Mouse (Mus musculus): ENCODE measurements around the gene Gsdma2.
"Not testable (repeated sequence)": the region's sequence is repeated elsewhere in the genome, so short reads cannot be mapped to it uniquely, and the experiment has no call there.

The Gsdma2 gene

DNA sequence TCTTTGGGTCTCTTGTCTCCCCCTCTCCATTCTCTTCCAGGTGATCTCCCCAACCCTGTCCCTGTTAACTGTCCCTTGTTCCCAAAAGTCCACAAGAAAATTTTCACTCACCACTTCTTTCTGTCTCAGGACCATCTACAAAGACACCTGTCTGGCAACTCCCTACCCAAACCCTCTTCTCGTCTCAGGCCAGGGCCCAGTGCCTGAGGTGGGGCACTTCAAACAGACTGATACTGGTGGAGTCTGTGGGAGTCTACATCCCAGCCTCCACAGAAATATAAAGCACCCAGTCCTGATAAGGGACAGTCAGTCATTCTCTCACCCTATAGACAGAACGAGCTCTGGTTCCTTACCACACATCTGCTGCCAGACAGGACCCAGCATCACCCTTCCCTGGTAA lies at the start of gene Gsdma2:
Gsdma2 (plus strand) TSS at position 301 of the 400 bp plus-strand sequence.
- no peak for DNase-seq

- peak; percentile 81 for DNase-seq
These were observed 49.2 kb upstream of the Gsdma2 start for GRCm38 (mm10) chr11:98597363-98597762.

GRCm38 (mm10) chr11:98597991-98598390 lies 48.6 kb upstream of the Gsdma2 start, which contains the start of gene Lrrc3c:
Gene Lrrc3c, plus strand, starts transcription at chr11:98598291.
- no peak for DNase-seq

- peak; percentile 44 for DNase-seq
These were observed 47.7 kb upstream of the Gsdma2 start for GRCm38 (mm10) chr11:98598851-98599290.

- no peak for DNase-seq
These were observed 47.3 kb upstream of the Gsdma2 start for GRCm38 (mm10) chr11:98599291-98599690.

- DNase-seq, result peak; percentile 56
These were observed 44.4 kb upstream of the Gsdma2 start for GRCm38 (mm10) chr11:98602090-98602690.

DNA sequence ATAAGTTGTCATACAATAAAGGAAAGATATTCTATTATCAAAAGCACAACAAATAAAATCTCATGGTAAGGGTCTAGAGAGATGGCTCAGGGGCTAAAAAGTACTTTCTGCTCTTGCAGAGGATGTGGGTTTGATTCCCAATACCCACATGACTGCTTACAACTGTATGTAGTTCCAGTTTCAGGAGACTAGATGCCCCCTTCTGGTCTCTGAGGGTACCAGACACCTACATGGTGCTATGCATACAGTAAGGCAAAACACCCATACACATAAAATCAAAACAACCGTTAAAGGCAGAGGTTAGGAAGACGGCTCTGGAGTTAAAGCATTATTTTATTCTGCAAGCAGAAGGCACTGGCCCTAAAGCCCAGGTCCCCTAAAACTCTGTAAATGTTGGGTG lies 42.6 kb upstream of the Gsdma2 start:
- DNase-seq, result no peak

DNA sequence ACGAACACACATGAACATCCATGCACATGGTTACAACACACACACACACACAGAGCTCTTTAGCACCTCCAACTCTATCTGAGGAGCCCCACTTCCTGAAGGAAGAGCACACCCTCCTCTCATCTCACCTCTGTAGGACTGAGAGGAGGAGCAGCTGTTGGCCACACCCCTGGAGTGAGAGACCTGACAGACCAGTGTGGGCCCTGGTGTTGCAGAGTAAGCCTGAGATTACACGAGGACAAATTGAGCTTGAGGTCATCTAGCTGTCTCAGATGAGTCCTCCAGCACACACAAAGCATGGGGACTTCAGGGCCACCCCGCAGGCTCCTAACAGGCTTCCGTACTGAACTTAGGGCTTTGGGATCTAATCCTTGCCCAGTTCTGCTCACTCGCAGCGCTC lies 41.6 kb upstream of the Gsdma2 start:
- not testable (repeated sequence) for DNase-seq

DNA sequence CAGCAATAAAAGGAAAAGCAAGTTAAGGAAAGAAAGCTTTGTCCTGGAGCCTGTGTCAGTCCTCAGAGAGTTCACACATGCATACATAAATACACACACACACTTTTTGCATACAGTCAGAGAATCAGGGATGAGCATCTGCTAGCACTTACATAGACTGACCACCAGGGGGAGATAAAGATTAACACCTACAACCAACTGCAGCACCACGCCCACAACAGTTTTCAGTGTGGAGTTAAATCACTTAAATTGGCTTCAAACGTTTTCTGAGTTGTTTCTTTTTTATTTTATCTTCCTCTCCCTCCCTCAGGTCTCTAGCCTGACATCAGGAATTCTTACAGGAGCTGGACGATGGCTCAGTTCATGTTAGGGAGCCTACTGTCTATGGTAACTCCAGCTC lies 39.8 kb upstream of the Gsdma2 start:
- DNase-seq, result peak; percentile 68

- no peak for DNase-seq
These were observed 25.8 kb upstream of the Gsdma2 start for GRCm38 (mm10) chr11:98620791-98621190.

DNA sequence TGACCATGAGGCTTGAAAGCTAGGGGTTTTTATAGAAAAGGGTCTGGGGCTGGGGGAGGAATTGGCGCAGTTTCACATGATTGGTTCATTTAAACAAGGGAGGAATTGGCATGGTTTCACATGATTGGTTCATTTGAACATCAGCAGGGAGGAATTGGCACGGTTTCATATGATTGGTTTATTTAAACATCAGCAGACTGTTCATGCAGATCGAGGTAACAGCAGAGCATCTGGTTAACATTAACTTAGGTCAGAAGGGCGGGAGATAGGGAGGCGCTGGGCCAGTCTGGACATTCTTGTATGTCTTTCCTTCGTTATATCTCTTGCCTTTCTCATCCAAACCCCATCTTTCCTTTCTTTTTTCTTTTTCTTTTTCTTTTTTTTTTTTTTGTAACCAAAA lies 22.6 kb upstream of the Gsdma2 start:
- DNase-seq, result not testable (repeated sequence)

GRCm38 (mm10) chr11:98624381-98624780 lies 22.2 kb upstream of the Gsdma2 start:
- DNase-seq, result not testable (repeated sequence)

- no peak for DNase-seq
These were observed 20.7 kb upstream of the Gsdma2 start, which contains the start of the genes Gm12355 and Gsdma3 for GRCm38 (mm10) chr11:98625611-98626410. Gene Gm12355, minus strand, starts transcription at chr11:98625661. Gene Gsdma3, plus strand, starts transcription at chr11:98626360.

DNA sequence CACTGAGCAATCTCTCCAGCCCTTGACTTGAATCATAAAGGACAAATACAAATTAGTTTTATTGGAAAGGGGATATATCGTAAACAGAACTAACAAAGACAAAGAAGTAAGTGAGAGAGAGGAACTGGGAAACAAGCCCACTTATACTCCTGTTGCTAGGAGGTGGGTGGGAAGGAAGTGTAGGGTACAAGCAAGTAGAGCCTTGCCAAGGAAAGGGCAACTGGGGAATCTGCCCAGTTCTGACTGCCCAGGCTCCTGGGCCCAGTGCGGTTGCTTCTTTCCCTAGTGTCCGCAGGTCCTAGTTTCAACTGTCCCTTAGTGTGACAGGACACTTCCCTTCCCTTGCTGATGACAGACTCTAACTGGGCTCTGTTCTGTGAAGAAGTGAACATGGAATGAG lies 17.9 kb upstream of the Gsdma2 start:
- DNase-seq, result no peak

DNA sequence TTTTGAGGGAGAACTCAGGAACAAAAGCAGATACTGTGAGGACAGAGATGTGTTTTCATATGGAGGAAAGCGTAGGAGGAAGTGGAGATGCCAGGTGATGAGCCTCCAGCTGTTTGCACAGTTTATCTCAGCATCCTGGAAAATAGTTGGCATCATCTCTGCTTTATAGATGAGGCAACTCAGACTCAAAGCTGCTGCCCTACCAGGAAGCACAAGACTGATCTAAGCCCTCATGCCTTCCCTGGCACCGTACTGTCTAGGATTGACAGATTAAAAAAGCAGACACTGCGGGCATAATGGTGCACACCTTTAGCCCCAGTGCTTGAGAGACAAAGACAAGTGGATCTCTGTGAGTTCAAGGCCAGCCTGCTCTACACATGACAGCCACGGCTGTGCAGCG lies 15.9 kb upstream of the Gsdma2 start:
- no peak for DNase-seq

DNA sequence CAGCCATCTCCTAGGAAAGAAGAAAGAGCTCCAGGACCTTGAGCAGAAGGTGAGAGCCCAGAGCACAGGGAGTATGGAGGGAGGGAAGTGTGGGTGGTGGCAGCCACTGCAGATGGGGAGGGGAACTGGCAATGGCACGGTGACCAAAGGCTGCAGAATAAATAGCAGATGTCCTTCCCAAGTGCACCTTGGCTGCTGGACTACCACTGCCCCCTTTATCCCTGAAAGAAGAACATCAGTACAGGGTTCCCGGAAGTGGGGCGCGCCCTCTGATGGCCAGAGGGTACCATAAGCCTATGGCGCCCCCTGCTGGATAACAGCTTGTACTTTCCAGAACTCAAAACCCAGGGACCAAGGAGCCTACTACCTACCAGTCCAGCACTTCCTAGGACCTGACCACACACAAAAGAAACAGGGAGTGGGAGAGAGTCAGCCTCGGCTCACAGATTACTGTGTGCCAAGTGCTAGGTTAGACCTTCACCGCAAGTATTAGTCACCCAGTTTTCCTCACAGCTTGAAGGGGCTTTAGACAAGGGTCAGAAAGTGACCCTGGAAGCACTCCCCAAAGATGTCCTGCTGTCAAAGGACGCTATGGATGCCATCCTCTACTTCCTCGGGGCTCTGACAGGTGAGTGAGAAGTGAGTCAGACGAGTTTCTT lies 11.1 kb upstream of the Gsdma2 start:
- DNase-seq, result peak; percentile 27

GRCm38 (mm10) chr11:98637501-98637900 lies 9.1 kb upstream of the Gsdma2 start:
- DNase-seq, result no peak

GRCm38 (mm10) chr11:98640091-98640490 lies 6.5 kb upstream of the Gsdma2 start:
- DNase-seq, result no peak

DNA sequence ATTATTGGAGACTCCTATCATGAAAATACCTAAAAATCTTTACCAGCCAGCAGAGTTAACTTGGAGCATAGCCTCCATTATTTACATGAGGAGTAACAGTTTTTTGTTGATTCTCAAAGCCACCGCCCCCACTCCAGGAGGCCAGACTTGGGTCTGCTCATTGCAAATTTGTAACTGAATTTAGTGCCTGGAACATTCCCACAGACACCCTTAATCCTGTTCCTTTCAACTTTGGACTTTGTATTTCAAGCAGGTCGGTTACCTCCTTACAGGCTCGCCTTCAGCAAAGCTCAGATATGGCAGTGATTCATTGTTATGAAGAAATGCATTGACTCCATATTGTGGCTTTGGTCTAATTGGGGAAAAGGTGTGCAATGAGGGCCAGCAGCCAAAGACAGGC lies 1.8 kb upstream of the Gsdma2 start:
- DNase-seq, result no peak

GRCm38 (mm10) chr11:98645946-98646345 lies 613 bp upstream of the Gsdma2 start:
- DNase-seq, result no peak

- peak; percentile 59 for DNase-seq
These were observed 8.5 kb downstream of the Gsdma2 start for GRCm38 (mm10) chr11:98655076-98655475.

DNA sequence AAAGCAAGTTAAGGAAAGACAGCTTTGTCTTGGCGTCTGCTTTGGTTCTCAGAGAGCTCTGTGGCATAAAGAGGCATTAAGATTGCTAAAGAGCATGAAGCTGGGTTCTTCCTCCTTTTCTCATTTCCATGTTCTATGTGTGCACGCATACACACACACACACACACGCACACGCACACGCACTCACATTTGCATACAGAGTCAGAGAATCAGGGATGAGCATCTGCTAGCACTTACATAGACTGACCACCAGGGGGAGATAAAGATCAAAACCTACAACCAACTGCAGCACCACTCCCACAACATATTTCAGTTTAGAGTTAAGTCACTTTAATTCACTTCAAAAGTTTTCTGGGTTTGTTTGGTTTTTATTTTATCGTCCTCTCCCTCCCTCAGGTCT lies 14.0 kb downstream of the Gsdma2 start:
- DNase-seq, result peak; percentile 72

DNA sequence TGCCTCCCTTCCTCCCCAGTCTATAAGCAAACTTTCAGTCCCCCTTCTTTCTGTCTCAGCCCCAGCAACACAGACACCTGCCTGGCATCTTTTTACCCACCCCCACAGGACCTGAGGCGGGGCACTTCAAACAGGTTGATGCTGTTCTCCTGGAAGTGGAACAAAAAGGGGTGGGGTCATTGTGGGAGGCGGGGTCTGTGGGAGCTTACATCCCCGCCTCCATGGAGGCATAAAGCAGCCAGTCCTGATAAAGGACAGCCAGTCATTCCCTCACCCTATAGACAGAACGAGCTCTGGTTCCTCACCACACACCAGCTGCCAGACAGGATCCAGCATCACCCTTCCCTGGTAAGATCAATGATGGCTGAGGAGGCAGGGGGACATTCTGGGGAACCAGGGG lies 17.5 kb downstream of the Gsdma2 start, which contains the start of gene Gsdma:
Gsdma (plus strand) TSS at position 261 of the 400 bp plus-strand sequence.
- no peak for DNase-seq

DNA sequence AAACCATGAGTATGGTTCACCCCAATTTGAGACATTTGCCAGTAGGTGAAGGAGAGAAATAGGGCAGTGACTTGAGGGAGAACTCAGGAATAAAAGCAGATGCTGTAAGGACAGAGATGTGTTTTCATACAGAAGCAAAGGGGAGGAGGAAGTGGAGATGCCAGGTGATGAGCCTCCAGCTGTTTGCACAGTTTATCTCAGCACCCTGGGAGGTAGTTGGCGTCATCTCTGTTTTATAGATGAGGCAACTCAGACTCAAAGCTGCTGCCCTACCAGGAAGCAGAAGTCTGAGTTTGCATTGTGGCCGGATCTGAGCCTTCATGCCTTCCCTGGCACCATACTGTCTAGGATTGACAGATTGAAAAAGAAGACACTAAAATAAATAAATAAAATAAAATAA lies 22.4 kb downstream of the Gsdma2 start:
- DNase-seq, result no peak
